Mouse (Mus musculus) spleen, adult 18-20 months (tissue): Measurements from ENCODE around the gene Dner.
"Not testable (repeated sequence)": the region's sequence is repeated elsewhere in the genome, so short reads cannot be mapped to it uniquely, and the experiment has no call there.

ENCODE experiments used
- DNase-seq, 2 experiments: peaks; one replicate each; pipeline ENCODE4 v3.0.0; 2022; ENCODE audit warnings: mixed read lengths in 2 of 2

The Dner gene

DNA sequence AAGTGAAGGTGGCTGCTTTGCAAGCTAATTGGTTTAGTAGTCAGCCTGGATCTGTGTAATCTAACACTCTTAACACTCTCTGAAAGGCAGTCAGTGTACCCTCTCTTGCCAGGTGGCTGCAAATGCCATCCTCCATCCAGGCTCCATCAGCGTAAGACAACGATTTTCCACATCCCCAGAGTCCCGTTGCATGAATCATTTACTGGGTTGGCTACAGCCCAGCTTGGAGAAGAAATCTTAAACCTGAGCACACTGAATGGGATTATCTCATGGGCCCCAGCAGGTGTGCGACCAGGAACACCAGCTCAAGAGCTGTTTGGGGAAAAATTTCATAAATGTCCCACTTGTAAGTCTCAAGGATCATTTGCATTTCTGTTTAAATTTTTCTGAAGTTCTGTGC, 308.4 kb downstream of the Dner start:
- DNase-seq: no peak

DNA sequence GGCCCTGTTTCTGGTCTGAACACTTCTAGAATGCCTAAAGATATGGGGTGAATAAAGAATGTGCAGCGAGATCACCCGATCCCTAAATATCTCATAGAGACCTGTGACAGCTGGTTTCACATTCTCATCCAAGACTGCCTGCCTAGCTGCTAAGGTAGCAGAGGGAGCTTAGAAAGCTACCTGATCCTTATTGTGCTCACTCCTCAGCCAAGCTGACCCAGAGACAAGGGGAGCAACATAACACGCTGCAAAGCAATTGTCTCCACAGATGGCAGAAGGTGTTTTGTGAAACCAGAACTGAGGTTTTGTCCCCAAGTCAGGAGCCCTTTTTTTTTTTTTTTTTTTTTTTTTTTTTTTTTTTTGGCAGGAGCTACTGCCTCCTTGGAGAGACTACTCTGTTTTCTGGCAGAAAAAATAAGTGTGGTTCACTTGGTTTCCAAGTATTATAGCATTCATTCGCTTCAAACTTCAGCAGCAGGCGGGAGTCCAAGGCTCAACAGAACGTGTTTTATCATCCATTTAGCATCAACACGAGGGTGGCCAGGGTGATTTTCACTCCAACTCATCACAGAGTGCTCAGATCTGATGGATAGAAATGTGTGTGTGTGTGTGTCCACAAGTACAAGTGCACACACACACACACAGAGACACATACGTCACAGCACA, 309.4 kb downstream of the Dner start:
- DNase-seq: no peak

DNA sequence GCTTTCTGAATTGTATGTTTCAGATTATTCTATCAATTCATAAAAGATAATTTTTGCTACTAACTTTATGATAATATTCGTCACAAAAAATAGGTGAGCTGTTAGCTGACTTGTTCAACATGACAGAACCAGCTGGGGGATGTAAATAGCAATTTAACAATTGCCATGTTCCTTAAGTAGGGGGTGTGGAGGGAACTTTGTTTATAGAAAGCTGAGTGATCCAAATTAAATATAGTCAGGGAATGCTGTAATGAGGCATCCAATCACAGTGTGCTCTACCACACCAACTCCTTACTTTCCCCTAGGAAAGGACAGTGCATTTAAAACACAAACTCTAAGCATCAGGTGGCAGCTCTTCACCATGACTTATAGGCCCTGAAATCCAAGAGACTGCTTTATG, 313.3 kb downstream of the Dner start:
- DNase-seq: no peak

DNA sequence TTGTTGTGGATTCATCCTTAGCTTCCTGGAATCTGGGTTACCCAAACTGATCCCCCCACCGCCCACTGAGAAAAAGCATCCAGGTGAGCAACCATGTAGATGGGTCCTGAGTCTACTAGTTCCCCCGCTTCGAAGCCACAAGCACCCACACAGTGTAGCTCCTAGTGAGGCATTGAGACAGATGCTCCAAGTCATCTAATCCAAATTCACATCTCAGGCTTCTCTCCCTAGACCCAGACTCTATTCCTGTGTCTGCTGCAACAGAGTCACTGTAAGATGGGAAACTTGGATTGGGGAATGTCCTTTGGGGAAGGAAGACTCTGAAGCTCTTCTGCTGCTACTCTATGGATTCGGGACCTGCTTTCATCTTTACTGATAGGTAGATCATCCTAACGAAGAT, 314.0 kb downstream of the Dner start:
- no peak for DNase-seq

DNA sequence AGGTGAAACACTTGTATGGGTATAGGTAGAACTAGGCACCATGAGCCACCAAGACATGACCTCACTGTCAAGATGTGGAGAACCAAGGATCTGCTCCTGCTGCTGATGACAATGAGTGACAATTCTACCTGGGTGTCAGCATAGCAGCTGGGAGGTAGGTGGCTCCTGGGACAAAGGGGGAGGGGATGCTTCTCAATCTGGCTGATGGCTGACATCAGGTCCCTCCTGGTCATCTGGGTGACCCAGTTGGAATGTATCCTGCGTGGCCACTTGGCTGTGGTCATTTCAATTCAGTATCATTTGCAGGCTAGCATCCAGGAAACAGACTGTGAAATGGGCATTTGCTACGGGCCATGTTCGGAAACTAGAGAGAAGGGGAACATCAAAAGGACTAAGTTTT, 315.1 kb downstream of the Dner start:
- no peak for DNase-seq

DNA sequence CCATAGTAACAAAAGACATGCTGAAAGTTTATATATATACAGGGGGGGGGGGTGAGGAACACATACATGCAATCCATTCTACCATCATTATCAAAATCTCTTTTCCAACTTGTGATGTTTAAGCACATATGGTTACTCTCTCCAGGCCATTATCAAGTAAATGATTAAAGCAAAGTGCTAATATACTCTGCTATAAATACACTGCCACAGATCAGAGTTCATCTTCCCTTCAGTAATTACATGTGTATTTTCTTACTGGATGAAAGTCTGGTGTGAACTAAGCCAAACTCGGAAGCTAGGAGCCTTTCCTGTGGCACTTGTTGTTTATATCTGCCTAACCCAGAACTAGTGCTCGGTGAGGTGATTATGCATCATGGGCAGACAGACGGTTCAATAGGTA, 328.3 kb downstream of the Dner start:
- DNase-seq: no peak

DNA sequence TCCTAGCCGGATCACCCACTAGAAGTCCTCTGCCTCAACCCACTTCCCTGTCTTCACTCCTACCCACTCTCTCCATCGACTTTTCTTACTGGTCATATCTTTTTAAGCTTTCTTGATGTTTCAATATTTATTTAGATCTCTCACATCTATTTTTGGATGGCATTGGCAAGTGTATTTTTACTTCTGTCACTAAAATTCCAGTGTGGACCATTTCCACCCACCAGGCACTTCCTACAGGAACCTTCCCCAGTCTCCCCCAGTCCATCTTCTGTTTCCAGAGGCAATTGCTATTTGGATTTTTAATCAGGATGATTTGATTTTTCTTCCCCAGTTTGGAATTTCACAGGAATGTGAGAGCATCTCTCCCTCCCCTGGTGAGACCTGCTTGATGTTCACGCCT, 329.5 kb downstream of the Dner start:
- DNase-seq: no peak

DNA sequence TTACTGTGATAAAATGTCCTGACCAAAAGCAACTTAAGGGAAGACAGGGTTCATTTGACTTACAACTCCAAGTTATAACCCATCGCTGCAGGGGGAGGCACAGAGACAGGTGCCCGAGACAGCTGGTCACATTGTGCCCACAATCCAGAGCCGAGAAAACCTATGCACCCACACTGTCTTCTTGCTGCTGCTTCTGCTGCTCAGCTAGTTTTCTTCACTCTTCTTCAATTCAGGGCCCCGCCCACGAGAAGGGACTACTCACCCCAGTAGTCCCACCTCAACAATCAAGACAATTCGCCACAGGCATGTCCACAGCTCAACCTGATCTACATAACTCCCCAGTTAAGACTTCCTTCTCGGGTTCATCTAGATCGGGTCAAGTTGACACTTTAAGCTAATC, 332.1 kb downstream of the Dner start, which contains the start of gene Pid1:
TSS of gene Pid1 (minus strand) at position 214 of the 400 bp plus-strand sequence.
- no peak for DNase-seq

DNA sequence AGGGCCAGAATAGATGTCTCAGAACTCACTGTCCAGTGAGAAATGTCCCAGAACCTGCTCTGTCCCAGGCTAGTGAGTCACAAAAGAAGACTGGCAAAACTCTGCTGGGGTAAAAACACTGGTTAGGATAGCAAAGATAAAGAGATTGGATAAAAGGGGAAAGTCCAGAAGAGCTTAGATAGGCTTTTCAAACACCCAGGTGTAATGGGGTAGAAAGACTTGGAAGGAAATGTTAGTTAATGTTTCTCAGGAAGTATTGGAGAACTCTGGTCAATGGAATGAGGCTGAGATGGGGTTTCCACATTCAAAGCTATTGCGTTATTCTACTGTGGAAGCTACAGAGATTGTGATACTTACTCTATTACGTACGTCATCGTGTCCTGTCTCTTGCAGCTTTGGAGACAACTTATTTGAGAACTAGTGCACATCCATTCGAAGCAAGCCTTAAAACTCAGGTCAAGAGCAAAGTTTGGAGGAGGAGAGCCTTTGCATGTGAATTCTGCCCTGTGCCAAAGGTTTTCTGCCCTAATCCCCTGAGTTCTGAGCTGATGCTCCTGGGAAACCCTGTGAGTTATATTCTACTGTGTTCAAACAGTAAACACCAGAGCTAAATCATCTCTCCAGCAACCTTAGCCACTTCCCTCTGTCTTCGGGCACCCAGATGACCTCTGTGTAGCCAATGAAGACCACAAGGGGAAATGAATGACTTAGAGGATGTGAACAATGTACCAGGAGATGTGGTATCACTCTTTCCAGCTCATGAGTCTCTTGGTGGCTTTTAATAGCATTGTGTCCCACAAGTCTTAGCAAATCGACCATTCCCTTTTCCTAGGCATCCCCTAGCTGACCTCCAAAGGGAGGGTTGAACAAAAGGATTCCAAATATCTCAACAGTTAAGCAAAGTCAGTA, 333.1 kb downstream of the Dner start:
- no peak for DNase-seq

DNA sequence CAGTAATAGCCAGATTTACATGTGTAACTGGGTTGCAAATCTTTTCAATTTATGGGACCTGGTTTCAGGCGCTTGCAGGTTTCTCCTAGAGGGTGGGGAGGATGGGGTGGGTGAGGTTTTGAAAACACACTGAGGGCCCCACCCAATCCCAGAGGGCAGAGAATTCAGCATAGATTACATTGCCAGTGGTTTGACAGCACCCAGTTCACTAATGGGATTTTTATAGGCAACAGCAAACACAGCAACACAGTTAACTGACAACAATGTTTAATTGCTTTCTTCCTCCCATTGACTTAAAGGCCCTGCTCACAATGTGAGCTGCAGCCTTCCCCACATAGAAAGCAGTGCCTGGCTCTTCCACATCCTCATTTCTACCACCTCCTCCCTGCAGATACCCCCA, 333.8 kb downstream of the Dner start:
- DNase-seq: no peak

DNA sequence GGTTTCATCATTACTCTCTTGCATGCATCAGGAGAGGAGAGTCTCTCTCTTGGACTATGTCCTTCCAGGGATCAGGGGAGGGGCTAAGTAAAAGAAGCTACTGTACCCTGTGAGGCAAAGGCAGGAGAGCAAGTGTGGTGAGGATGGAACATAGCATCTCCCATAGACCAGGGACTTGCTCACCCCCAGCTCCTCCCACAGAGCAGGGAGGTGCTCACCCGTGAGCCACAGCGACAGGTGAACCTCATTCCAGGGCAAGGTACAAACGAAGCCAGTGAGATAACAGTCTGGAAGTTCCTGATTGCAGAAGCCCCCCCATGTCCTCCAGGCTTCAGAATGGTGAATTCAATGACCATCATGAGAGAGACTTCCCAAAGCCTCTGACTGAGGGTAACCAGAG, 334.6 kb downstream of the Dner start:
- no peak for DNase-seq

DNA sequence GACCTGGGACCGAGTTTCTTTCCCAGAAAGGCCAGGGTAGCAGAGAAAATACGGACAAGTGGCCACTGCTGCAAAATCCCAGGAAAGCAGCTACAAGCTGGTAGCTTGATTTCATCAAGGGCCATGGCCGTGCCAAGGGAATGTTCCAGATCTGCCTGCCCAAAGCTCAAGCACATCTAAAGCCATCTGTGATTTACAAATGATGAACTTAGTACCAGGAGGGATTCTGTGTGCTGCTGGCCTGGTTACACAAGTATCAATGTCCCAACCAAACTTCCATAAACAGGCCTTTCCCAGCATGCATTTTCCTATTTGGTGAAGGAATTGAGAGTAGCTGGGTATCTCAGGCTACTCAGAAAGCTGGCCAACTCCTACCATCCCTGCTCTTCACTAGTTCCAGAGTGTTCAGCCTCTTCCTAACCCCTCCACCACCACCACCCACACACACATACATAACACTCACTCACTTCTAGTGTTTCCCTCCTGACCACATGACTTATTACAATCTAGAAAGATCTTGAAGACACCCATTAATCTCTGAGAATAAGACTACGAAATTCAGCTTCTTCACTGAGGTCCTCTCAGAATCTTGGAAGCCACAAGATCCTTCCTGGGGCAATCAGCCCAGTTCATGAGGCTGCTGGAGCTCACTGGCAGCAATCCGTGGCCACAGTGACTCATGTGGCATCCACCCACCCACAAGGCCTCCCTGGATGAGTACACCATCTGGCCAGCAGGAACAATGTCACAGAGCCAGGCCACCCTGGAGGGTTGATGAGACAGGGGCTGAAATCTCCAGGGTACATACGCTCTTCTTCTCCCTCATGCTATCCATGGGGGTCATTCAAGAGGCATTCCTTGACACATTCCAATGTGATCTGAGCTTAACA, 336.2 kb downstream of the Dner start:
- no peak for DNase-seq

DNA sequence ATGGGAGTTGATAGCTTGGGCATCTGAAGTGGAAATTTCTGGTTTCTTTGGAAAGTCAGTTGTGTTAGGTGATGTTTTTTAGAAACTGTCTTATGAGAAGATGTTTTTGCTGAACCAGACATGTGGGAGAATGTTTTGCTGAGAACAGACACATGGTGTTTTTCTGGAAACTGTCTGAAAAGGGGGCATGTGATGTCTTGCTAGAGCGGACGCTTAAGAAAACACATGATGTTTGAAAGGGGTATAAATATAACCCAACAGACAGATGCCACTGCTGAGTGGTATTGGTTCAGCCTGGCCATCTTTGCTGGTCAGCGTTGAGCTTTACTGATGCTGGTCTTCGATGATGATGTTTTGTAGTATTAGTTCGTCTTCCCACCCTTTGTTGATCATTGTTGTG, 338.8 kb downstream of the Dner start:
- no peak for DNase-seq

DNA sequence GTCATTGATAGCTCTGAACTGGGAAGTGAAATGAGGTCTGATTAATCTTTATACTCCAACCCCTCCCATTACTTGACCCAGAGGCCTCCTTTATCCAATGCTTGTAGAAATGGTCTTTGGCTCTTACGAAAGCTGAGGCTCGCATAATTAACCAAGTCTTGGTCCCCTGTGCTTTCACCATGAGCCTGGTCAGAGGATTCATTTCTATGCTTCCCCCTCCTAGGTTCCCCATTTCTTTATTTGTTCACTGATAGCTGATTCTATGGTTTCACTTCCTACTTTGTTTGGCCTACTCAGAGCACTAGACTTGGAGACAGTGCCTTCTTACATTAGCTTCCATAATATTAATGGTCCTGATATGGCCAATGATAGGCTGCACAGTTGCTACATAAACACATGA, 345.8 kb downstream of the Dner start:
- DNase-seq: no peak

DNA sequence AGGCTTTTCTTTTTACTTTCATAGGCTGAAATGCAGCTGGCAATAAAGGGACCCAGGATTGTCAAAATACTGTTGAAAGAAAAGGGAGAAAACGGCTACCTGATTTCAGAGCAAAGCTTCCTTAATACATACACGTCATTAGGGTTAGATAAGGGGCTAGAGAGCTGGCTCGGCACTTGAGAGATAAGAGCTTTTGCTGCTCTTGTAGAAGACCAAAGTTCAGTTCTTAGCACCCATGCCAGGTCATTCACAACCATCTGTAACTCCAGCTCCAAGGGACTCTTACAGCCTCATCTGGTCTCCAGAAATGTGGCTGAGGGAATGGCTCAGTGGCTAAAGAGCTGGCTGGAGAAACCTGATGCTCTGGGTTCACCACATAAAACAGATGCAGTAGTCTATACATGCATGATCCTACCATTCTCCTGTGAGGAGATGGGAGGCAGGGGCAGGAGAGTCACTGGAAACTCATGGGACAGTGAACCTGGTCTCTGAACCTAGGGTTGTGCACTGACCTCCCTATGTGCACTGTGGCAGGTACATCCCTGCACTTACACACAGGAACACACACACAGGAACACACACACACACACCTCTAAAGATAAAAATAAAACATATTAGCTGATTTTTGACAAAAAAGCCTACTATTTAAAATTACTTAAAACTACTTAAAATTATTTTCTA, 348.1 kb downstream of the Dner start:
- no peak for DNase-seq

DNA sequence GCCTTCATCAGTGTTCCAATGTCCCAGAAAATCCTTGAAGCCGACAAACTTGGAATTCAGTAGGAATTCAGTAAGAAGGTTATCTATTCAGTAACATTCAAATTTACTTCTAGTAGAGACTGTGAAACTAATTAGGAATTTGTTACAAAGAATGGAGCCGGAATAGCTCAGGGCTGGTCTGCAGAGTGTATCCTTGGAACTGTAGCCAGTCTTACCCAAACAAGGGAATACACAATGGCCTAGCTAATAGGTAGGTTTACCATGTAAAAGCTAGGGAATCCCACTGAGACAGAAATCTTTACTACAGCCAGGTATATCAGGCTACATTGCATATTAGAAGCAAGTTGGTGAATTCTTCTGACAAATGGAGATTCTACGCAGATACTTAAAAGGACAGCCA, 363.2 kb downstream of the Dner start:
- DNase-seq: not testable (repeated sequence)

DNA sequence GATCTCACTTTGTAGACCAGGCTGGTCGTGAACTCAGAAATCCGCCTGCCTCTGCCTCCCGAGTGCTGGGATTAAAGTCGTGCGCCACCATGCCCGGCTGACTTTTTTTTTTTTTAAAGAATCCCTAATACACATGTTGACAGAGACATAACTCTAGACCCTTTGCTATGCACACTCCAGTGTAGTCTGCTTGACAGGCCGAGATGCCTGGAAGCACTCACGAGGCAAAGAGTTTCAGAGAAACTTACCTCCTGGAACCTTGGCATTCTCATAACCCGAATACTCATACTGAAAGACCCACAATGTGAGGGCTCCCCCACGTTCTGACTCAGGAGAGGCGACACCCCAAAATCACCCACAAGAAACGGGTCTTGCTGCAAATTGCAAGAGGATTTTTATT, 364.2 kb downstream of the Dner start:
- not testable (repeated sequence) for DNase-seq

DNA sequence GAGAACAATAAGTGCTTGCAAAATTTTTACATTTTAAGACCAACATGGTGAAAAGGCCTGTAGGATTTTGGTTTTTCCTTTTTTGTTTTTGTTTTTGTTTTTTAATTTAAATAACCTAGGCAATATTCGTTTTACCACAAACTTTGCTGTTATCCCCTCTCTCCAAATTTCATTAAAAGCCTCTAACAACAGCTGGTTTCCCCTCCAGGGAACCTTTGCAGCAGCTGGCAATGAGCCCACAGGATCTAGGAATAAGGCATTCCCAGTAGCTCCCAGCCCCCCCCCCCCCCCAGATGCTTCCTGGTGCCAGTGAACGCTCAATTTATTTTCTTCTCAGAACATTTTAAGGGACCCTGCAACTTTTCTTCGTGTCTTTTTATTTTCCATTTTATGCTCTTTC, 370.7 kb downstream of the Dner start:
- no peak for DNase-seq

DNA sequence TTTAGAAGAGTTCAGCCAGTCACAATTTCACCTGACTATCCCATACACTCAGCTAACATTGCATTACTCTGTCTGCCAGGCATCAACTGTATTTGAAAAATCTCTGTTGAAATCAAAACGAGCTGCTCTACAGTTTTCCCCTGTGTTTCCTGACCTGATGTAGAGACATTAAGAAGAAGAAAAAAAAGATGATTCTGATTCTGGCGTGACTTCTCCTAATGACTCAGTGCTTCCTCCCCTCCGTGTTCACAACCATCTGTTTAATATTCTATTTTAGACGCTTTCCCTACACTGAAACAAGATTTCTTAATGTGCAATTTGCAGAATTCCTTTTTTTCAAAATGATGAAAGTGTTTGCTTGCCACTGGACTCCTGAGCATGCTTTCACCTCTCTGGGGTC, 374.7 kb downstream of the Dner start:
- DNase-seq: no peak
